Mouse (Mus musculus) liver, embryonic 13.5 days (tissue): Measurements from ENCODE around the gene Ccdc194. TPM values are rescaled to one million over a fixed set of nuclear protein-coding genes. Genes with fewer than 3 reads are reported as not detected.
"Not testable (repeated sequence)": the region's sequence is repeated elsewhere in the genome, so short reads cannot be mapped to it uniquely, and the experiment has no call there.

Experiments used
- ATAC-seq: fragments of 200-750 bp; cut with Nextera tagmentation; 2 replicates; pipeline ENCODE4 v1.8.0; 2017; ENCODE audit warnings: low read depth, mild to moderate bottlenecking, moderate number of reproducible peaks, moderate library complexity
- DNase-seq: peaks from one replicate; pipeline ENCODE4 v3.0.0; 2022
- H3K27ac ChIP-seq: fragments of 300-500 bp; sonication (generic); 2 replicates; pipeline ENCODE4 v1.5.1; 2015; ENCODE audit warnings: moderate library complexity, mild to moderate bottlenecking, inconsistent platforms
- H3K27me3 ChIP-seq: fragments of 300-500 bp; sonication (generic); 2 replicates; pipeline ENCODE4 v1.6.1; 2015; ENCODE audit warnings: mild to moderate bottlenecking, inconsistent platforms
- H3K36me3 ChIP-seq: fragments of 300-500 bp; sonication (generic); 2 replicates; pipeline ENCODE4 v1.6.1; 2015; ENCODE audit warnings: mild to moderate bottlenecking, inconsistent platforms
- H3K4me1 ChIP-seq: fragments of 300-500 bp; sonication (generic); replicated peaks from 2 replicates; pipeline ENCODE4 v1.6.1; 2015; ENCODE audit warnings: inconsistent platforms
- H3K4me2 ChIP-seq: fragments of 300-500 bp; sonication (generic); 2 replicates; pipeline ENCODE4 v1.6.1; 2015; ENCODE audit warnings: inconsistent platforms, mild to moderate bottlenecking, moderate library complexity
- H3K4me3 ChIP-seq: fragments of 300-500 bp; sonication (generic); replicated peaks from 2 replicates; pipeline ENCODE4 v1.5.1; 2015; ENCODE audit warnings: mild to moderate bottlenecking, inconsistent platforms
- H3K9ac ChIP-seq: fragments of 300-500 bp; sonication (generic); 2 replicates; pipeline ENCODE4 v1.6.1; 2015; ENCODE audit warnings: mild to moderate bottlenecking, inconsistent platforms
- H3K9me3 ChIP-seq: fragments of 300-500 bp; sonication (generic); replicated peaks from 2 replicates; pipeline ENCODE4 v1.6.1; 2016; ENCODE audit warnings: inconsistent platforms
- WGBS: fragments of 180-500 bp; shearing (Covaris S2); methylation state at CpG from one replicate; pipeline ENCODE4 v1.1.7; 2015; ENCODE audit not compliant: insufficient replicate concordance; 5-methylcytosine and 5-hydroxymethylcytosine counted together
- polyA plus RNA-seq: library from polyadenylated mRNA; unstranded; fragments of >200 nt; fragmentation: Nextera tagmentation; extraction: Ambion mirVana; gene quantifications from 2 replicates; pipeline ENCODE4 v1.2.1, GENCODE M21; 2015

Gene Ccdc194
- polyA plus RNA-seq, 1 experiment from 2014 or later: 0.15 TPM

- ATAC-seq (no peak), DNase-seq (no peak)
- no peak overlapping the region for H3K4me2 ChIP-seq
- H3K4me1 ChIP-seq: peaks cover 20% of the 10 kb centered on the region
- no peaks in the 10 kb centered on the region for H3K9me3 ChIP-seq
- H3K4me3 ChIP-seq: no peak overlapping the region
- peaks cover 24% of the 10 kb centered on the region; the same call in 1 of the 2 replicates for H3K36me3 ChIP-seq
- H3K9ac ChIP-seq: no peak overlapping the region
- no peak overlapping the region for H3K27ac ChIP-seq
- H3K27me3 ChIP-seq: no peaks in the 10 kb centered on the region
- WGBS: 65% methylated on average over 7 of the region's 7 CpGs
These were observed 25.2 kb upstream of the Ccdc194 start for GRCm38 (mm10) chr8:71550754-71551153.

GRCm38 (mm10) chr8:71547590-71547989 is 22.1 kb upstream of the Ccdc194 start:
- no peak for ATAC-seq
- no peaks in the 10 kb centered on the region for H3K9me3 ChIP-seq
- no peaks in the 10 kb centered on the region for H3K27me3 ChIP-seq
- H3K9ac ChIP-seq: no peak overlapping the region
- H3K4me1 ChIP-seq: peaks cover 11% of the 10 kb centered on the region
- no peak overlapping the region for H3K27ac ChIP-seq
- no peak for DNase-seq
- 68% methylated on average over 7 of the region's 7 CpGs for WGBS
- H3K4me3 ChIP-seq: no peak overlapping the region
- no peak overlapping the region for H3K4me2 ChIP-seq
- H3K36me3 ChIP-seq: peaks cover 28% of the 10 kb centered on the region

- 78% methylated on average over 11 of the region's 11 CpGs for WGBS
- no peak overlapping the region for H3K9ac ChIP-seq
- no peaks in the 10 kb centered on the region for H3K27me3 ChIP-seq
- no peak overlapping the region for H3K4me2 ChIP-seq
- no peak for DNase-seq
- ATAC-seq: no peak
- H3K9me3 ChIP-seq: no peaks in the 10 kb centered on the region
- H3K27ac ChIP-seq: no peak overlapping the region
- peaks cover 28% of the 10 kb centered on the region for H3K36me3 ChIP-seq
- H3K4me1 ChIP-seq: peaks cover 11% of the 10 kb centered on the region
- no peak overlapping the region for H3K4me3 ChIP-seq
These were observed 19.5 kb upstream of the Ccdc194 start for GRCm38 (mm10) chr8:71545053-71545452.

- Histone ChIP-seq H3K4me3 (peak overlapping the region; percentile 76), H3K36me3 (peaks cover 28% of the 10 kb centered on the region), H3K27me3 (no peaks in the 10 kb centered on the region), H3K9me3 (no peaks in the 10 kb centered on the region), H3K4me2 (peak overlapping the region; percentile 90), H3K9ac (peak overlapping the region; percentile 74; the same call in 1 of the 2 replicates), H3K4me1 (peaks cover 11% of the 10 kb centered on the region), H3K27ac (no peak overlapping the region)
- no peak for DNase-seq
- ATAC-seq: no peak
- WGBS: 79% methylated on average over 9 of the region's 9 CpGs
These were observed 18.2 kb upstream of the Ccdc194 start for GRCm38 (mm10) chr8:71543755-71544154.

- H3K4me2 ChIP-seq: peak within 1 kb of the TSS; percentile 90
- H3K27ac ChIP-seq: peak within 1 kb of the TSS; percentile 51
These were observed 17.3 kb upstream of the Ccdc194 start, which contains the start of gene Mvb12a for GRCm38 (mm10) chr8:71542632-71543343. Mvb12a (plus strand) TSS chr8:71542922.

GRCm38 (mm10) chr8:71537028-71537867 is 11.7 kb upstream of the Ccdc194 start, which contains the start of gene Bst2:
Bst2 (minus strand) TSS chr8:71537456.
- H3K4me2 ChIP-seq: peak within 1 kb of the TSS; percentile 79
- peak; percentile 89 for ATAC-seq
- 2% methylated on average over 37 of the region's 37 CpGs for WGBS
- H3K27me3 ChIP-seq: no peaks in the 10 kb centered on the region
- peak within 1 kb of the TSS; percentile 80 for H3K9ac ChIP-seq
- peaks cover 34% of the 10 kb centered on the region for H3K4me1 ChIP-seq
- DNase-seq: peak; percentile 92
- H3K9me3 ChIP-seq: no peaks in the 10 kb centered on the region
- no peaks in the 10 kb centered on the region for H3K36me3 ChIP-seq
- peak within 1 kb of the TSS; percentile 72 for H3K4me3 ChIP-seq
- peak within 1 kb of the TSS; percentile 70 for H3K27ac ChIP-seq

More at GRCm38 (mm10) chr8:71542632-71543343, 17.3 kb upstream of the Ccdc194 start, which contains the start of gene Mvb12a:
- no peaks in the 10 kb centered on the region for H3K27me3 ChIP-seq
- under 1% methylated on average over 55 of the region's 55 CpGs for WGBS
- peak; percentile 94 for DNase-seq
- H3K36me3 ChIP-seq: peaks cover 20% of the 10 kb centered on the region
- ATAC-seq: peak; percentile 93
- H3K9me3 ChIP-seq: no peaks in the 10 kb centered on the region
- peak within 1 kb of the TSS; percentile 74 for H3K9ac ChIP-seq
- peak within 1 kb of the TSS; percentile 76 for H3K4me3 ChIP-seq
- peaks cover 18% of the 10 kb centered on the region for H3K4me1 ChIP-seq

GRCm38 (mm10) chr8:71535663-71536062 is 10.2 kb upstream of the Ccdc194 start:
- peak overlapping the region; percentile 79 for H3K4me2 ChIP-seq
- WGBS: 57% methylated on average over 5 of the region's 5 CpGs
- no peak for DNase-seq

GRCm38 (mm10) chr8:71534263-71534810 is 8.8 kb upstream of the Ccdc194 start:
- Histone ChIP-seq H3K4me3 (no peak overlapping the region), H3K9ac (no peak overlapping the region), H3K27ac (no peak overlapping the region), H3K27me3 (no peaks in the 10 kb centered on the region), H3K36me3 (no peaks in the 10 kb centered on the region), H3K4me1 (peaks cover 36% of the 10 kb centered on the region), H3K4me2 (no peak overlapping the region), H3K9me3 (no peaks in the 10 kb centered on the region)
- WGBS: 51% methylated on average over 3 of the region's 3 CpGs
- no peak for ATAC-seq
- no peak for DNase-seq

More at GRCm38 (mm10) chr8:71535663-71536062, 10.2 kb upstream of the Ccdc194 start:
- no peaks in the 10 kb centered on the region for H3K36me3 ChIP-seq
- no peak overlapping the region for H3K4me3 ChIP-seq
- no peaks in the 10 kb centered on the region for H3K9me3 ChIP-seq
- H3K4me1 ChIP-seq: peaks cover 36% of the 10 kb centered on the region
- H3K27me3 ChIP-seq: no peaks in the 10 kb centered on the region
- ATAC-seq: no peak
- peak overlapping the region; percentile 8; the same call in 1 of the 2 replicates for H3K9ac ChIP-seq
- H3K27ac ChIP-seq: no peak overlapping the region

- H3K27ac ChIP-seq, H3K9ac ChIP-seq, H3K9me3 ChIP-seq, H3K36me3 ChIP-seq, H3K4me2 ChIP-seq, H3K4me3 ChIP-seq, DNase-seq, ATAC-seq: not testable (repeated sequence)
- peaks cover 24% of the 10 kb centered on the region for H3K4me1 ChIP-seq
- WGBS: 60% methylated on average over 6 of the region's 12 CpGs
- peaks cover 22% of the 10 kb centered on the region for H3K27me3 ChIP-seq
These were observed 5.4 kb upstream of the Ccdc194 start for GRCm38 (mm10) chr8:71530735-71531467.

- Histone ChIP-seq H3K36me3 (no peaks in the 10 kb centered on the region), H3K9ac (no peak overlapping the region), H3K4me1 (0 out of 2 replicates have a peak, but pooled peaks cover 23% of the 10 kb centered on the region), H3K4me3 (no peak overlapping the region), H3K27ac (peak overlapping the region; percentile 60; the same call in 1 of the 2 replicates), H3K4me2 (no peak overlapping the region), H3K27me3 (peaks cover 36% of the 10 kb centered on the region), H3K9me3 (no peaks in the 10 kb centered on the region)
- ATAC-seq (peak; percentile 56; the same call in 1 of the 2 replicates), DNase-seq (no peak)
- WGBS: 20% methylated on average over 11 of the region's 11 CpGs
These were observed 3.0 kb upstream of the Ccdc194 start for GRCm38 (mm10) chr8:71528362-71529073.
